In genomic region chr13:98633641-98634484, GRCm38 (mm10) we compare ENCODE assay signal across 11 mouse cellular contexts. TPM values are rescaled to one million over a fixed set of nuclear protein-coding genes. Genes with fewer than 3 reads are reported as not detected.
A peak's percentile ranks its signal among the peaks of the same experiment; 100 is the strongest.
DNase-seq lines count a peak whose midpoint lies in the region; ATAC-seq and TF ChIP-seq lines count a peak whose summit lies in the region.
"Had no signal": no experiment of that assay in that cellular context is flagged by ENCODE, and none has a peak within 500 bp of the region (broad histone marks: within the 10 kb centered on the region; RNA-seq: fewer than 3 reads in every experiment).

No protein-coding gene starts in this region.

- WGBS in lung, embryonic 14.5 days: 33% methylated on average over 6 of the region's 6 CpGs
- 58% methylated on average over 6 of the region's 6 CpGs for WGBS in kidney, postnatal 0 days

- no peaks in the 10 kb centered on the region for H3K36me3 ChIP-seq in lung, embryonic 14.5 days (ENCODE audit: insufficient read depth)
- H3K36me3 ChIP-seq in kidney, postnatal 0 days (ENCODE audit: insufficient read depth, low read length): no peaks in the 10 kb centered on the region
- H3K36me3 ChIP-seq: heart, embryonic 13.5 days; limb, embryonic 13.5 days had no signal

- peak; percentile 48 for TF ChIP-seq CTCF in lung, embryonic 14.5 days (IDR thresholded peaks at IDR 0.05; ENCODE audit: low read depth)
- TF ChIP-seq CTCF in kidney, postnatal 0 days (IDR thresholded peaks at IDR 0.05; ENCODE audit: low read depth): peak; percentile 59

- H3K9ac ChIP-seq in lung, embryonic 14.5 days: no peak overlapping the region
- no peak overlapping the region for H3K9ac ChIP-seq in kidney, postnatal 0 days (ENCODE audit: low read depth, low read length)
- H3K9ac ChIP-seq: heart, embryonic 13.5 days; limb, embryonic 13.5 days had no signal

- no peak overlapping the region for H3K27ac ChIP-seq in lung, embryonic 14.5 days (ENCODE audit: low read depth)
- H3K27ac ChIP-seq in kidney, postnatal 0 days: no peak overlapping the region
- H3K27ac ChIP-seq: heart, embryonic 13.5 days; limb, embryonic 13.5 days had no signal

- H3K4me3 ChIP-seq in lung, embryonic 14.5 days (ENCODE audit: low read depth, low read length): no peak overlapping the region
- no peak overlapping the region for H3K4me3 ChIP-seq in kidney, postnatal 0 days (replicated peaks; ENCODE audit: low read depth, low read length)
- H3K4me3 ChIP-seq: heart, embryonic 13.5 days; limb, embryonic 13.5 days had no signal

- ATAC-seq in lung, embryonic 14.5 days (ENCODE audit: insufficient read depth): no peak
- no peak for ATAC-seq in kidney, postnatal 0 days (replicated peaks; ENCODE audit: low FRiP score, low read depth)

- peak; percentile 27 to 40 for DNase-seq in cerebellum, postnatal 10 days
- no peak for DNase-seq in cerebellum, adult 11 months
- no peak for DNase-seq in lung, embryonic 14.5 days
- DNase-seq in lung, postnatal 10 days: no peak
- peak; percentile 27 for DNase-seq in kidney, postnatal 0 days (ENCODE audit: low spot score)
- DNase-seq in right cerebral cortex, postnatal 36 days (ENCODE audit: low spot score in 2 of 2): peak; percentile 34 to 51
- DNase-seq in urinary bladder, adult 18-20 months (ENCODE audit: low spot score in 2 of 2): no peak
- DNase-seq in thymus, postnatal 0 days (ENCODE audit: low spot score): no peak

- H3K27me3 ChIP-seq in lung, embryonic 14.5 days (ENCODE audit: insufficient read depth, low read length): no peaks in the 10 kb centered on the region
- H3K27me3 ChIP-seq in kidney, postnatal 0 days (ENCODE audit: insufficient read depth, low read length): no peaks in the 10 kb centered on the region

- H3K9me3 ChIP-seq in lung, embryonic 14.5 days (ENCODE audit: low read depth, low read length): no peaks in the 10 kb centered on the region
- H3K9me3 ChIP-seq in kidney, postnatal 0 days (replicated peaks; ENCODE audit: low read length): no peaks in the 10 kb centered on the region
- H3K9me3 ChIP-seq: heart, embryonic 13.5 days; limb, embryonic 13.5 days had no signal

- H3K4me2 ChIP-seq in lung, embryonic 14.5 days: no peak overlapping the region
- no peak overlapping the region; the same call in 1 of the 2 replicates for H3K4me2 ChIP-seq in kidney, postnatal 0 days (ENCODE audit: low read length)
- H3K4me2 ChIP-seq: heart, embryonic 13.5 days; limb, embryonic 13.5 days had no signal

- H3K4me1 ChIP-seq in lung, embryonic 14.5 days (ENCODE audit: insufficient read depth): no peaks in the 10 kb centered on the region
- no peaks in the 10 kb centered on the region for H3K4me1 ChIP-seq in kidney, postnatal 0 days (replicated peaks; ENCODE audit: insufficient read depth, low read length)

RNA-seq across cellular contexts. Expression of gene Tmem174, which starts 3.3 kb away (rescaled TPM):
- 0.08 TPM in 1 of 2 replicates, not detected in the other for polyA plus RNA-seq in lung, embryonic 14.5 days (2014; fragmentation: Nextera tagmentation; extraction: Ambion mirVana)
- 102 and 105 TPM in 2 replicates for polyA plus RNA-seq in kidney, postnatal 0 days (2015; fragmentation: Nextera tagmentation; extraction: Ambion mirVana)
- polyA plus RNA-seq in thymus, postnatal 0 days (2015; fragmentation: Nextera tagmentation; extraction: Ambion mirVana): not detected in 2 replicates
- polyA plus RNA-seq: heart, embryonic 13.5 days; limb, embryonic 13.5 days; neural tube, embryonic 11.5 days had no signal

Comparison
In these comparisons a context has a peak if more than half of its experiments do, and no peak if none do; other contexts are left out.
1. DNase-seq: peak in cerebellum, postnatal 10 days (2 of 2), kidney, postnatal 0 days (single experiment) and right cerebral cortex, postnatal 36 days (2 of 2); none in cerebellum, adult 11 months (single experiment), lung, embryonic 14.5 days (single experiment), lung, postnatal 10 days (single experiment), urinary bladder, adult 18-20 months (0 of 2) and thymus, postnatal 0 days (single experiment).
2. RNA of gene Tmem174, which starts 3.3 kb away (polyA plus RNA-seq): 102 to 105 TPM in kidney, postnatal 0 days; 0.08 TPM in lung, embryonic 14.5 days and not detected in thymus, postnatal 0 days; every median in the first group is over 10 times any median in the second.